Mouse (Mus musculus): ENCODE data around the gene Btbd35f18. TPM values are rescaled to one million over a fixed set of nuclear protein-coding genes. Genes with fewer than 3 reads are reported as not detected.
"Not testable (repeated sequence)": the region's sequence is repeated elsewhere in the genome, so short reads cannot be mapped to it uniquely, and the experiment has no call there.

The Btbd35f18 gene
- not detected in 2 replicates for polyA plus RNA-seq (2016; fragmentation: Nextera tagmentation; extraction: Ambion mirVana)

- not testable (repeated sequence) for H3K27me3 ChIP-seq (ENCODE audit: poor library complexity, severe bottlenecking); DNase-seq (ENCODE audit: extremely low spot score, low spot score); H3K36me3 ChIP-seq (replicated peaks); H3K9me3 ChIP-seq; H3K27ac ChIP-seq; H3K4me3 ChIP-seq; H3K4me1 ChIP-seq
- no CpG with 5 or more reads among the region's 3 CpGs for WGBS
Observed at GRCm38 (mm10) chrX:3699933-3700332, at the start of gene Btbd35f18. TSS of gene Btbd35f18 (plus strand) at chrX:3700233.

Other genes with a start within 250 kb of the Btbd35f18 start
- gene Btbd35f10, start 52.7 kb downstream of the Btbd35f18 start, polyA plus RNA-seq (2016; fragmentation: Nextera tagmentation; extraction: Ambion mirVana), result not detected in 2 replicates

All from forebrain, embryonic 10.5 days (tissue).